Mouse (Mus musculus): Measurements from ENCODE around the gene Gucd1.

DNA sequence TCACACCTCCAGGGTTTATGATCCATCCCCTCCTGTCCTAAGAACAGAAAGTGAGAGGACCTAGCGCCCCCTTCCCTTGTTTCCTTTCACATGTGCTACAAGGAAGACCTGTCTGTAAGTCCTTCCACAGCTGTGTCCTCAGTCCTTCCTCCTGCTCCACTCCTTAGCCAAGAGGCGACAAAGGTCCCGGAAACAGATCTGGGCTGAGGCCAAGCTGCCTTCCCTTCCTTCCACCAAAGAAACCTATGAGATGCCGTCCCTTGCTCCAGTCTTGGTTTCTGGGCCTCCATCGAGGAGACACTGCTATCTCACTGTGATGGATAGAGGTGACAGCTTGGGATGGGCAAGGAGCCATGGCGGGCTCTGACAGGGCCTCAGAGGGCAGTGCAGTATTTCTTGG is 182.7 kb downstream of the Gucd1 start:
- TF ChIP-seq POLR2A (IDR thresholded peaks at IDR 0.05; ENCODE audit: low read depth, low read length) (no peak), CTCF (IDR thresholded peaks at IDR 0.05; ENCODE audit: extremely low read depth, insufficient read depth, insufficient read length, insufficient replicate concordance) (no peak)
